Mouse (Mus musculus) c-Kit-positive CD71-negative TER-119-negative erythroid progenitor cells, embryonic 14.5 days (primary cell): ENCODE results near the gene Dmpk.
"Not testable (repeated sequence)": the region's sequence is repeated elsewhere in the genome, so short reads cannot be mapped to it uniquely, and the experiment has no call there.

ENCODE experiments used
- DNase-seq: peaks from one replicate; pipeline ENCODE4 v3.0.0-alpha.2; 2013; ENCODE audit warnings: low read depth

Dmpk gene

DNA sequence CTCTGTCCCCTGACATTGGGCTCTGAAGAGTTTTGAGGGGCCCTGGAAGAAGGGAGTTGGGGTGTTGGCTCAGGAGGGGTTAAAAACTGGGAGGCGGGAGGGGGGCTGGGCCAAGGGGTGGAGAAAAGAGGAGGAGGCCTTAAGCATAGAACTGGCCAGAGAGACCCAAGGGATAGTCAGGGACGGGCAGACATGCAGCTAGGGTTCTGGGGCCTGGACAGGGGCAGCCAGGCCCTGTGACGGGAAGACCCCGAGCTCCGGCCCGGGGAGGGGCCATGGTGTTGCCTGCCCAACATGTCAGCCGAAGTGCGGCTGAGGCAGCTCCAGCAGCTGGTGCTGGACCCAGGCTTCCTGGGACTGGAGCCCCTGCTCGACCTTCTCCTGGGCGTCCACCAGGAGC is at the start of gene Dmpk:
Gene Dmpk (plus strand): TSS at position 149 of the 400 bp plus-strand sequence.
- no peak for DNase-seq

DNA sequence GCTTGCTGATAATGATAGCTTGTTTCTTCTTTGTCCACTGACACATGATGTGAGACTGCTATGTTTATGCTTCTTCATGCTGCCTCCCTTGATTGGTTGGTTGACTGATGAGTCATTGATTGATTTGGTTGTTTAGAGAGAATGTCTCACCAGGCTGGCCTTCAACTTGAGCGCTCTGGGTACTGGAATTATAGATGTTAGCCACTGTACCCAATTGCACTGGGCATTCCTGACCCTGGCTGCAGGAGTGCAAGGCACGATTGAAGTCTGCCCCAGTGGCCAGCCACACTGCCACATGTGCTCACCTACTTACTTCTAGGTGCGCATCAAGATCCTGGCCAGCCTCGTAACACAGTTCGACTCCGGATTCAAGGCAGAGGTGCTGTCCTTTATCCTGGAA is 39.0 kb upstream of the Dmpk start:
- DNase-seq = no peak

DNA sequence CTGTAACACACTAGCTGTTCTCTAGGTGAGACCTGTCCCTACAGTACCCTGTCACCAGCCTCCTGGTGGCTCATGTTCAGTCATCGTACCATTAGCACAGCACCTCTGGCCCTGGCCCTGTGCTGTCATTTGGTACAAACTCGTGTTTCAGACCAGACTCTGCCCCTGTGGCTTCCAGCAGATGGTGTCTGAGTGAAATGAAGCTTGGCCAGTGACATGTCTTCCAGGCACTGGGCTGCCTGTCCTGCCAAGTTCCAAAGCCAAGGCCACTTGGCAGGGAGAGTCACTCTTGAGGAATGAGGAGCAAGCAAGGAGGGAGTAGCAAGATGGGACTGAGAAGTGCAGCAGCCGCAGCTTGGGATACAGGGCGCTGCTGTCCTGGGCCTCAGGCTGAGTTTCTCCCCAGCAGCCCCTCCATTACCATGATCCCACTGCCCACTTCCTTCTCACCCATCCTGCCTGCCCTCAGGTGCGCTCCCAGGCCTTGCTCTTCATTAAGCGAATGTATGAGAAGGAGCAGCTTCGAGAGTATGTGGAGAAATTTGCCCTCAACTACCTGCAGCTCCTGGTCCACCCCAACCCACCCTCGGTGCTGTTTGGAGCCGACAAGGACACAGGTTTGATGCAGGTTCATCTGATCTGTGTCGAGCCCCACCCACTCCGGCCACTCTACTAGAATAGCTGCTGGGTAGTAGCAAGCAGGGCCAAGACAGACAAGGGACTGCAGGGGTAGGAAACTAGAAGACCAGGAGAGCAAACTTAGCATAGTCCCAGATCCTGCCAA is 37.2 kb upstream of the Dmpk start:
- DNase-seq = no peak

DNA sequence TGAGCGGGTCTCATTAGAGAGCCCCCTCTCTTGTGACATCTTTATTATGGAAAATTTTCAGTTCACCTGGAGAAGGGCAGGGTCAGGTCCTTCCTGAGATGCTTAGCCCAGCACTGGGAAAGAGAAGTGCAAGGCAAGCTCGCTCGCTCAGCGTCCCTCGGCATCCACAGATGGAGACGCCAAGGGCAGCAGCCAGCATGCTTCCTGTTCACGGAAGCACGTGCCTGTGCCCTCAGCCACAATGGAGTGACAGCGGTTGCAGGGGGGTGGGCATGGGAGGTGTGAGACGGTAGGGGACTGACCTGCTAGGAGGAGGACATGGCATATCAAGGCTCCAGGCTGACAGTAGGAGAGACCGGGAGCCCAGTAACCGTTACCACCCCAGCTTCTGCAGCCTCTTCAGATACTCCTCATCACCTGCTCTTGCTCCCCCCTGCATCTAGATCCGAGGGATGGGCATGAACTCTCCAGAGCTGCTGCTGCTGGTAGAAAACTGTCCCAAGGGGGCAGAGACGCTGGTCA is 35.6 kb upstream of the Dmpk start:
- no peak for DNase-seq

DNA sequence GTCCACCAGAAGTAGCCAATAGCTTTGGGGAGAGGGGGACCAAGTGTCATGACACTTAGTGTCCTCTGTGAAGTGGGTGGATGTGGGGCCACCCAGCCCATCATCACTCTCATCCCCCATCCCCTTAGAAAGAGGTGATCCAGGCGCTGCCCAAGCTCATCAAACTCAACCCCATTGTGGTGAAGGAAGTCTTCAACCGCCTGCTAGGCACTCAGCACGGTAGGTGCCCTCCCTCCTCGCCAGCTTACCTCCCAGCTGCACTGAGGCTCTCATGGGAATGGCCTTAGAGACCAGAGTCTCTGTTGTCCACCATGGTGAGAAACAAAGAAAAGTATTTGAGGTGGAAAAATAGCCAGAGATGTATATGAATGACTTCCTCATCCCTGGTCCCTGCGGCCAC is 34.4 kb upstream of the Dmpk start:
- DNase-seq = no peak

DNA sequence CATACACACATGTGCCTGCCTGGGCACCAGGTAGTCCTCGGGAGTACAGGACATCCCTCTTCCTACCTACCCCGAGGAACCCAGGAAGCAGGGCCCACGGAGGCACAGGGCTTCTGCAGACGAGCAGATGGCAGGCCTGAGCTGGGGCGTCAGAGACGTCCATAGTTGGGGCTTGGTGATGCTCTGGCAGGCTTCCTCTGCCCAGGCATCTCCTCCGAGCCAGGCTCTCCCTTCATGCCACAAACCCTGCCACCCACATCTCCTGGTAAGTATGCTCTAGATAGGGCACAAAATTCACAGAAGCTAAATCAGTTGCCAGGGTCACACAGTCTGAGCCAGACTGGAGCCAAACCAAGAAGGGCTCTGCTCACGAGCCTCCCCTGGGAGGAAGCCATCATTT is 33.5 kb upstream of the Dmpk start:
- no peak for DNase-seq

DNA sequence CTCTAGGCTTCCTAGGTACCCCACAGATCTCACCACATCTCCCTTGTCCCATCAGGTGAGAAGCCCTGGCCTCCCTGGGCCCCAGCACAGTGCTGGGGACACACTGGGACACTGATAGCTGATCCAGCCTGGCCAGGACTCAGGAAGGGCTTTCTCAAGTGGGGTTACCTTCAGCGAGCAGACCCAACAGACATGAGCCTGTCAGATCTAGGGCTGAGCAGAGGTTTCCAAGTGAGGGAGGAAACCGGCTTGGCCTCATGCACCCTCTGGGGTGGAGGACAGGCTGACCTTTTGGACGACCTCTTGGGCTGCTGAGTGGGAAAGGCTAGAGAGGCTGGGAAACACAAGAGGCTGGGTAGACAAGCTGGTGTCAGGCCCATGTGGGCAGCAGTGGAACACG is 32.5 kb upstream of the Dmpk start:
- no peak for DNase-seq

DNA sequence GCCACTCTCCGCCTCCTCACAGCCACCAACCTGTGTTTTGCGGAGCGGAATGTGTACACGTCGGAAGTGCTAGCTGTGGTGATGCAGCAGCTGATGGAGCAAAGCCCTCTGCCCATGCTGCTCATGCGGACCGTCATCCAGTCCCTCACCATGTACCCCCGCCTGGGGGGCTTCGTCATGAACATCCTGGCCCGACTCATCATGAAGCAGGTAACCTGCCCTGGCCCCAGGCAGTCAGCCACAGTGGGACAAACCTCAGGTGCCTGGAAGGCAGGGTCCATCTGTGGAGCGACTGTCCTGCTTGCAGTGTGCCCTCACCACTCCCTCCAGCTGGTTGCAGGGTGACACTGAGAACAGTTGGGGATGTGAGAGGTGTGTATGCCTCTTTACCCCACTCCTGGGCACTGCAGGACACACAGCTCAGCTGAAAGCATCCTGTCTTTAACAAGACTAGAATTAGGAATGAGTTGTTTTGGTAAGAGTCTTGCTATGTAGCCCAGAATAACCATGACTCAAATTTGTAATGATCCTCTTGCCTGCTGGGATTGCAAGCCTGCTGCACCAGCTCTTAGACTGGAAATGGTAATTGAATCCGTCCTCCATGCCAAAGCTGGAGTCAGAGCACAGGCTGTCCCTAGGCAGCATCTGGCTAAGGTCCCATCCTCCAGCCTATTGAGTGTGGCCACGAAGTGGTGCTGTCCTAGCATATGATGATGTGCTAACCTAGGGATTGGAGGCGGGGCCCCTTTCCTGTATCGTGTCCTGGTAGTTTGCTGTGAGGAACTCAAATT is 31.1 kb upstream of the Dmpk start:
- DNase-seq = no peak

DNA sequence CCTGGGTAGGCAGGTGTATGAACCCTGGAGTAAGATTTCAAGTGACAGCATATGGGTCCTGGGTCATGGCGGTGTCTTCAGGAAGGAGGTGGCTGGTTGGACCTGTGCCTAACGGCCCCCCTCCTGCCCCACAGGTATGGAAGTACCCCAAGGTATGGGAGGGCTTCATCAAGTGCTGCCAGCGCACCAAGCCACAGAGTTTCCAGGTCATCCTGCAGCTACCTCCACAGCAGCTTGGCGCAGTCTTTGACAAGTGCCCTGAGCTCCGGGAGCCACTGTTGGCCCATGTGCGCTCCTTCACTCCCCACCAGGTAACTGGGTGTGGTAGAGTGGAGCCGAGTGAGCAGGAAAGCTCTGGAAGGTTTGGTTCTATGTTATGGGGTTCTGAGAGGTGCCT is 30.5 kb upstream of the Dmpk start:
- no peak for DNase-seq

DNA sequence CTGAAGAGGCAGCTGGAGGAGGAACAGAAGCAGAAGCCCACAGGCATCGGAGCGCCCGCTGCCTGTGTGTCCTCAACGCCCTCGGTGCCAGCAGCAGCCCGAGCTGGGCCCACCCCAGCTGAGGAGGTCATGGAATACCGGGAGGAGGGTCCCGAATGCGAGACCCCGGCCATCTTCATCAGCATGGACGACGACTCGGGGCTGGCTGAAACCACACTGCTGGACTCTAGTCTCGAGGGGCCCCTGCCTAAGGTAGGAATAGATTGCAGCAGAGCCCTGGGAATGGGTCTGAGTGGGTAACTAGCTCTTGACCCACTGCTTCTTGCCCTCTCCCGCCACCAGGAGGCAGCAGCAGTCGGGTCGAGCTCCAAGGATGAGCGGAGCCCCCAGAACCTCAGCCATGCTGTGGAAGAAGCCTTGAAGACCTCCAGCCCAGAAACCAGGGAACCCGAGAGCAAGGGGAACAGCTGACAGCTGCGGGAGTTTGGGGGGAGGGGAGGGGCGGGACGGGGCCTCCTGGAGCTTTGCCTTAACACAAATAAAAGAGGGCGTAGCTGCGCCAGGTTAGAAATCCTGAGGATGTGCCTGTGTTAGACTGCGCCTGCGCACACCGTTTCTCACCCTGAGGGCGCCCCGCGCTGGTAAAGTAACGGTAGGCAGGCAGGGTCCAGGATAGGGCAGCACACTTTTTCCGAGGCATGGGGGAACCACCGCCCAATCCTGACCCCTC is 29.4 kb upstream of the Dmpk start, which contains the start of gene Rsph6a:
Gene Rsph6a (plus strand): TSS at position 644 of the 730 bp plus-strand sequence.
- DNase-seq = no peak

DNA sequence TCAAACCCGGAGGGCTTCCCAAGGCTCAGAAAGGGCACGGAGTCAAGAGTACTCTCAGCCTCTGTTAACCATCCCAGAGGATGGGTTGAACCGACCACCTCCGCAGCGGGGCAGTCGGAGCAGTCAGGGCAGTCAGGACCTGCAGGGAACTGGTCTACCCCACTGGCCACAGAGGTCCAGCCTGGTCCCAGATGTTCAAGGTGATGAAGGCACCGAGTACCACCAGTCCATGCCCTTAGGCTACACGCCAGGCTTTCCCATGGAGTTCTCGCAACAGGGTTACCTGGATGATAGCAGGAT is 28.9 kb upstream of the Dmpk start:
- DNase-seq = no peak

DNA sequence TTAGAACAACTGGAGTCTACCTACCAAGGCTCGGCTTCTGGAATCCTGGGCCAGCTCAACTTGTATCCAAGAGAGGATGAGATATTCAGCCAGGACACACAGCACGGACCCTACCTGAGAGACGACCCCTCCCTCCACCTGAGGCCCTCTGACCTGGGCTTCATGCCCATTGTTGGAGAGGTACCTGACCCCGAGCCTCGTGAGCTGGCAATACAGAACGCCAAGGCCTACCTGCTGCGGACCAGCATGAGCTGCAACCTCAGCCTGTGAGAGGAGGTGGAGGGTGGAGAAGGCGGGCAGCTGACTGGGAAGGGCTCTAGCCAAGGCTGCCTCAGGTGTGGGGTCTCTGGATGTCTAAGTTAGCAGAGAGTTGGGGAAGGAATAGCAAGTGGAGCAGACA is 28.5 kb upstream of the Dmpk start:
- no peak for DNase-seq

DNA sequence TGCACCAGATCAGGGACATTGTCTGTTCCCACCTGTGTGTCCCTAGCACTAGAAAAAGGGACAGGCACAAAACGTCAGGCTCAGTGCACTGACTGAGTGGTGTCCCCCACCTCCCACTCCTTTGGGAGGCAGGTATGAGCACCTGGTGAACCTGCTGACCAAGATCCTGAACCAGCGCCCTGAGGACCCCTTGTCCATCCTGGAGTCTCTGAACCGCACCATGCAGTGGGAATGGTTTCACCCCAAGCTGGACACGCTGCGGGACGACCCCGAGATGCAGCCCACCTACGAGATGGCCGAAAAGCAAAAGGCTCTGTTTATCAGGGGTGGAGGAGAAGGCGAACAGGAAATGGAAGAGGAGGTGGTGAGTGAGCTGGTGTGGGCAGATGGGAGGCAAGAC is 26.2 kb upstream of the Dmpk start:
- no peak for DNase-seq

DNA sequence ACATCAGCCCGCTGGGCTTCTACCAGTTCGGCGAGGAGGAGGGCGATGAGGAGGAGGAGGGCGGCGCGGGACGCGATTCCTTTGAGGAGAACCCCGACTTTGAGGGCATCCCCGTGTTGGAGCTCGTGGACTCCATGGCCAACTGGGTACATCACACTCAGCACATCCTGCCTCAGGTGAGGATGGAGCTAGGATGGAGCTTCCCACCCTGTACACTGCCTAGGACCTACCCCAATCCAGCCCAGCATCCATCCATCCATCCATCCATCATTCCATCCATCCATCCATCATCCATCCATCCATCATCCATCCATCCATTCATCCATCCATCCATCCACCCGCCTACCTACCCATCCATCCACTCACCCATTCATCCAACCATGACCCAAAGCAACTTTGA is 17.8 kb upstream of the Dmpk start:
- no peak for DNase-seq

DNA sequence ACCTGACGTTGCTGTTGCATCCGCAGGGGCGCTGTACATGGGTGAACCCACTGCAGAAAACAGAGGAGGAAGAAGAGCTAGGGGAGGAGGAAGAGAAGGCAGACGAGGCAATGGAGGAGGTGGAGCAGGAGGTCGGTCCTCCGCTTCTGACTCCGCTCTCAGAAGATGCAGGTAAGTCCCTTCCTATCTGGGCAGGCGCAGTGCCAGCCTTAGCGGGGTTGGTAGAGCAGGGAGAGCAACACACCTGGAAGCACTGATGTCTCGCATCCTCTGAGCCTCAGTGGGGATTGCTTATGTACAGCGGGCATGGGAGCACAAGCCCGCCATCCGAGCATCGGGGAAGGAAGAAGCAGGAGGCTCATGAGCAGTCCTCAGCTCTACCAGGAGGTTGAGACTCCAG is 16.6 kb upstream of the Dmpk start:
- DNase-seq = no peak

DNA sequence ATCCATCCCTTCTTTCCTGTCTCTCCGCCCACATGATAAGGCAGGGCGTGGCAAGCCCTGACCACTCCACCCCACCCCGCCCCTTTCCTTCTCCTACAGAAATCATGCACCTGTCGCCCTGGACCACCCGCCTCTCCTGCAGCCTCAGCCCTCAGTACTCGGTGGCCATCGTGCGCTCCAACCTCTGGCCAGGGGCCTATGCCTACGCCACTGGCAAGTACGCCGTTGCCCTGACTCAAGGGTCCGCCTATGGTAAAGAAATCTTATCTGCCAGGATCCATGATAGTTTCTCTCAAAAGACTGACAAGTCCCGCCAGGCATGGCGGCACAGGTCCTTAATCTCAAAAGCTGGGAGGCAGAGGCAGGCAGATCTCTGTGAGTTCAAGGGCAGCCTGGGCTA is 15.7 kb upstream of the Dmpk start:
- DNase-seq = no peak

DNA sequence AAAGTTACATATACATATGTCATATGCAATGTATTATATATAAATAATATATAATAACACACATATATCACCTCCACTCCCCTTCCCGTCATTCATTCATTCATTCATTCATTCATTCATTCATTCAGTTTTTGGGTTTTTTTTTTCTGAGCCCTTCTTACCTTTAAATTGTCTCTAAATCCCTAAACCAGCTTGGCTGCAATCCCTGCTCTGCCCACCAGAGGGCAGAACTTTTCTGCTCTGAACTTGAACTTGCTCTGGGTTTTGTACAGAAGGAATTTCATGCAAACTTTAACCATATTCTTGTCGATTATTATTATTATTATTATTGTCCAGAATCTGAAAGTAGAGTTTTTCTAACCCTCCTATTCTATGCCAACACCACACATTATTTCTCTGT is 14.9 kb upstream of the Dmpk start:
- peak; percentile 76 for DNase-seq

DNA sequence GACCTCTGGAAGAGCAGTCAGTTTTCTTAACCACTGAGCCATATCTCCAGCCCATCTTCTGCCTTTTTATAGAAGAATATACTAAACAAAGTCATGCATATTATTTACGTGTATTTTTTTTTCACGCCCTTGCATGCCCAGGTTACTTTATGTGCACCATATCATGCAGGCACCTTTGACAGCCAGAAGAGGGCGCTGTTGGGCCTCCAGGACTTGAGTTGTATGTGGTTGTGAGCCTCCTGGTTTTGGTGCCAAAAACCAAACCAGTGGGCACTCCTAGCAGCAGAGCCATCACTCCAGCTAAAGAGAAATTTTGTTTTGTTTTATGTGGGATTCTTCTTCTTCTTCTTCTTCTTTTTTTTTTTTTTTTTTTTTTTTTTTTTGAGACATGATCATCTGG is 14.1 kb upstream of the Dmpk start:
- DNase-seq = no peak

DNA sequence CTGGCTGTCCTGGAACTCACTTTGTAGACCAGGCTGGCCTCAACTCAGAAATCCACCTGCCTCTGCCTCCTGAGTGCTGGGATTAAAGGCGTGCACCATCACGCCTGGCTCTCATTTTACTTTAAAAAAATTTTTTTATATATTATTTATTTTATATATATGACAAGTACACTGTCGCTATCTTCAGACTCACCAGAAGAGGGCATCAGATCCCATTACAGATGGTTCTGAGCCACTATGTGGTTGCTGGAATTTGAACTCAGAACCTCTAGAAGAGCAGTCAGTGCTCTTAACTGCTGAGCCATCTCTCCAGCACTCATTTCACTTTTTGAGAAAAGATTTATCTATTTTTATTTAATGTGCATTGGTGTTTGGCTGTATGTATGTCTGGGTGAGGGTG is 12.6 kb upstream of the Dmpk start:
- DNase-seq = not testable (repeated sequence)

DNA sequence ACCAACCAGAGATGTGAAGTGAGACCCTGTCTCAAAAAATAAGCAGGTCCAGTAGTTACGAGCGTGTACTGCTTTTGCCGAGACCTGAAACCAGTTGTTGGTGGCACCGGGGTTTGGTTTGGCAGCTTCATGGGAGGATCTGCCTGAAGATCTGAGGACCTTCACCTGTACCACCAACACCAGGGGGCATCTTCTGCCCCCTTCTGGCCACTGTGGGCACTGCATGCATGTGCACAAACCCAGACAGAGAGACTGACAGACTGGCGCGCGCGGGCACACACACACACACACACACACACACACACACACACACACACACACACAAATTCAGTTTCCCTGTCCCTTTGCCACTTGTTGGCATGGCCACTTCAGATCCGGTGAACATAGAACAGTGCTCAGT is 10.1 kb upstream of the Dmpk start:
- DNase-seq = no peak

DNA sequence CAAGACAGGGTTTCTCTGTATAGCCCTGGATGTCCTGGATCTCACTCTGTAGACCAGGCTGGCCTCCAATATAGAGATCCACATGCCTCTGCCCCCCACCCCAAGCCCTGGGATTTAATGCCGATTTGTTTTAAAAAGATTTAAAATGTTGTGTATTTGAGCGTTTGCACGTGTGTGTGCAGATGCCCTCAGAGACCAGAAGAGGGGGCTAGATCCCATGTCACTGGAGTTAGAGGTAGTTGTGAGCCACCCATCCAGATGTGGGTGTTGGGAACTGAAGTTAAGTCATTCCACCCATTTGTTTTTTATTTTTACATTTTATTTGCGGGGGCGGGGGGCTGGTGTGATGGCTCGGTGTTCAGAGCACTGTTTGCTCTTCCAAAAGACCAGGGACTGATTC is 9.2 kb upstream of the Dmpk start:
- DNase-seq = no peak

DNA sequence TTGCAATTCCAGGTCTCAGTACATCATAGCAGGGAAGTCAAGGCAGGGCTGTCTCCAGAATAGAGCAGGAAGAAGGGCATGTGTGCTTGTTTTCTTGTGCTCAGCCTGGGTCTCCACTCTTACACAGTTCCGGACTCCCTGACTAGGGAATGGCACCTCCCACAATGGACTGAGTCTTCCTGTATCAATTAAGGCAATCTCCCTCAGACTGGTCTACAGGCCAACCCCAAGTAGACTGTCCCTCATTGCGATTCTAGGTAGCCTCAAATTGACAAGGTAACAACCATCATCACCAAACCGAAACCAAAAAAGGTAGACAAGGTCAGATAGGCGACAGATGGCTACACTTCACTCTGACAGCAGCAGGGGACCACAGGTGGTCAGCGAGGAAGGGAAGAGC is 8.4 kb upstream of the Dmpk start:
- DNase-seq = no peak
